Mouse (Mus musculus): ENCODE measurements around the gene Gins1.

Gins1 gene

GRCm38 (mm10) chr2:150955859-150956258 is 50.7 kb downstream of the Gins1 start:
- no peak for DNase-seq (ENCODE audit: low read depth, low spot score)

- no peak for DNase-seq (ENCODE audit: low read depth, low spot score)
These were observed 54.3 kb downstream of the Gins1 start for GRCm38 (mm10) chr2:150959521-150959920.

- DNase-seq (ENCODE audit: low read depth, low spot score): no peak
These were observed 58.0 kb downstream of the Gins1 start for GRCm38 (mm10) chr2:150963246-150963645.

- DNase-seq (ENCODE audit: low read depth, low spot score): no peak
These were observed 59.4 kb downstream of the Gins1 start for GRCm38 (mm10) chr2:150964641-150965040.

- DNase-seq (ENCODE audit: low read depth, low spot score): no peak
These were observed 60.8 kb downstream of the Gins1 start for GRCm38 (mm10) chr2:150965951-150966350.

- DNase-seq (ENCODE audit: low read depth, low spot score): no peak
These were observed 62.3 kb downstream of the Gins1 start for GRCm38 (mm10) chr2:150967491-150967890.

DNA sequence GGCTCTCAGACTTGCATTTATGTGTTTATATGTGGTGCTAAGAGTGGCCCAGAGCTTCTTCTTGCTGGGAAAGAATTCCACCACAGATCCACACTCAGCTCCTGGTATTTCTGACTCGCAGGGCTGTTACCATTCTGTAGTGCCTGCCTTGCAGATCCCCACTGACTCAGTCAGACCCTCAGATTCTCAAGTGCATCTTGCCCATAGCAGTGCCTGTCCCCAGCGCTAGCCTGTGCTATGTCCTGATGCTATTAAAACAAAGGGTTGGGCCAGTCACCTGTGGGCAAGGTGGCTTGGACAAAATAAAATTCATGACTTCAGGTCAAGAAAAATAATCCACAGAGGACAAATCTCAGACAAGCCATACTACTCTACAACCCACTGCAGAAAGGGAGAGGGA is 64.0 kb downstream of the Gins1 start:
- DNase-seq (ENCODE audit: low read depth, low spot score): no peak

DNA sequence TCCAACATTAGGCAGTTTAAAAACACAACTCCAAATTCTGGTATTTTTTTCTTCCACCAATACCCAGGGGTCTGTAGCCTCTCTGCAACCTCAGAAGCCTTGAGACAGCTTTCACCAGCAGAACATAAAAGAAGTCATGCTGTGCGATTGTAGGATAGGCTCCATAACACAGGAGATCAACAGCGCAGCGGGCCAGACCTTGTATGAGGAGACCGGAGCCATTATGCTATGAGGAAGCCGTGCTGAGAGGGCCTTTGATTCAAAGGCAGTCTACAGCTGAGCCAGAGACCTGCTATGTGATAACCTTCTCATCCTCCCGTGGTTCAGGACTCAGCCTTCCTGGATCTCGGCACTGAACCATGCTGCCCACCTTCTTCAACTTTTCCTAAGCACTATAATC is 66.7 kb downstream of the Gins1 start:
- no peak for DNase-seq (ENCODE audit: low read depth, low spot score)

GRCm38 (mm10) chr2:150972681-150973080 is 67.5 kb downstream of the Gins1 start:
- no peak for DNase-seq (ENCODE audit: low read depth, low spot score)

GRCm38 (mm10) chr2:150973401-150974115 is 68.4 kb downstream of the Gins1 start:
- no peak for DNase-seq (ENCODE audit: low read depth, low spot score)

GRCm38 (mm10) chr2:150976871-150977270 is 71.7 kb downstream of the Gins1 start:
- DNase-seq (ENCODE audit: low read depth, low spot score): no peak

- DNase-seq (ENCODE audit: low read depth, low spot score): no peak
These were observed 72.5 kb downstream of the Gins1 start for GRCm38 (mm10) chr2:150977676-150978075.

- no peak for DNase-seq (ENCODE audit: low read depth, low spot score)
These were observed 73.6 kb downstream of the Gins1 start for GRCm38 (mm10) chr2:150978791-150979190.

GRCm38 (mm10) chr2:150979861-150980620 is 74.8 kb downstream of the Gins1 start:
- no peak for DNase-seq (ENCODE audit: low read depth, low spot score)
